Mouse (Mus musculus) MEL (cell line): ENCODE measurements around the gene Rabl6. TPM values are rescaled to one million over a fixed set of nuclear protein-coding genes. Genes with fewer than 3 reads are reported as not detected.
"Not testable (repeated sequence)": the region's sequence is repeated elsewhere in the genome, so short reads cannot be mapped to it uniquely, and the experiment has no call there.

Experiments
- DNase-seq: peaks from one replicate; pipeline ENCODE4 v3.0.0; 2011; ENCODE audit warnings: low read depth, low spot score
- H3K27ac ChIP-seq: 2 replicates; pipeline ENCODE4 v1.5.1; 2012; ENCODE audit warnings: low read depth, mild to moderate bottlenecking, control low read depth, low read length, moderate library complexity; ENCODE audit not compliant: control insufficient read depth
- H3K27me3 ChIP-seq, 2 experiments: fragments of 150-350 bp in 1 of 2; sonication (generic) in 1 of 2; 2 replicates each; pipeline ENCODE4 v1.6.1; 2012; ENCODE audit warnings: low read length in 2 of 2, mild to moderate bottlenecking in 2 of 2, improper control_type of control experiment in 1 of 2, moderate library complexity in 1 of 2; ENCODE audit not compliant: insufficient read depth in 2 of 2, control insufficient read depth in 1 of 2
- H3K36me3 ChIP-seq, 2 experiments: 2 replicates each; pipeline ENCODE4 v1.6.1; 2012 to 2014; ENCODE audit warnings: low read length in 2 of 2, improper control_type of control experiment in 1 of 2, inconsistent platforms in 1 of 2, mild to moderate bottlenecking in 1 of 2; ENCODE audit not compliant: insufficient read depth in 2 of 2, control insufficient read depth in 1 of 2
- H3K4me1 ChIP-seq, 2 experiments: fragments of 150-350 bp in 1 of 2; sonication (generic) in 1 of 2; 2 replicates each; pipeline ENCODE4 v1.6.1; 2012; ENCODE audit warnings: low read length in 2 of 2, improper control_type of control experiment in 1 of 2, mild to moderate bottlenecking in 1 of 2; ENCODE audit not compliant: insufficient read depth in 2 of 2, control insufficient read depth in 1 of 2
- H3K4me3 ChIP-seq, 2 experiments: fragments of 150-350 bp in 1 of 2; sonication (generic) in 1 of 2; 2 replicates each; pipeline ENCODE4 v1.5.1; 2012; ENCODE audit warnings: low read depth in 2 of 2, low read length in 2 of 2, mild to moderate bottlenecking in 2 of 2, moderate library complexity in 2 of 2, control low read depth in 1 of 2, improper control_type of control experiment in 1 of 2; ENCODE audit not compliant: control insufficient read depth in 1 of 2, insufficient read depth in 1 of 2
- H3K79me2 ChIP-seq: 2 replicates; pipeline ENCODE4 v1.6.1; 2012; ENCODE audit warnings: mild to moderate bottlenecking, low read length, moderate library complexity; ENCODE audit not compliant: control insufficient read depth, poor library complexity, insufficient read depth
- H3K9ac ChIP-seq: 2 replicates; pipeline ENCODE4 v1.6.1; 2012; ENCODE audit warnings: low read depth, mild to moderate bottlenecking, control low read depth, low read length, moderate library complexity; ENCODE audit not compliant: control insufficient read depth, poor library complexity, severe bottlenecking
- H3K9me3 ChIP-seq: fragments of 150-350 bp; sonication (generic); replicated peaks from 2 replicates; pipeline ENCODE4 v1.6.1; 2012; ENCODE audit warnings: mild to moderate bottlenecking, low read length, improper control_type of control experiment, moderate library complexity; ENCODE audit not compliant: insufficient read depth
- BHLHE40 ChIP-seq: IDR thresholded peaks from 2 replicates; pipeline ENCODE4 v1.6.1; 2012; ENCODE audit warnings: low read depth, mild to moderate bottlenecking, inconsistent platforms, low read length, improper control_type of control experiment, borderline replicate concordance
- CHD1 ChIP-seq: IDR thresholded peaks from 2 replicates; pipeline ENCODE4 v1.6.1; 2012; ENCODE audit warnings: low read depth, mild to moderate bottlenecking, inconsistent platforms, low read length, improper control_type of control experiment
- CHD2 ChIP-seq: IDR thresholded peaks from 2 replicates; pipeline ENCODE4 v1.6.1; 2011; ENCODE audit warnings: low read length, improper control_type of control experiment
- CTCF ChIP-seq, 3 experiments: IDR thresholded peaks in 2 of 3; conservative IDR thresholded peaks in 1 of 3; 2 replicates each; pipeline ENCODE4 v1.5.1; 2011 to 2012; ENCODE audit warnings: low read length in 3 of 3, low read depth in 2 of 3, mild to moderate bottlenecking in 2 of 3, improper control_type of control experiment in 1 of 3, inconsistent platforms in 1 of 3, mixed read lengths in 1 of 3, moderate library complexity in 1 of 3; ENCODE audit not compliant: control insufficient read depth in 1 of 3, insufficient read depth in 1 of 3, poor library complexity in 1 of 3, severe bottlenecking in 1 of 3
- E2F4 ChIP-seq: IDR thresholded peaks from 2 replicates; pipeline ENCODE4 v1.6.1; 2011; ENCODE audit warnings: low read depth, low read length, improper control_type of control experiment, borderline replicate concordance
- ELF1 ChIP-seq: IDR thresholded peaks from 2 replicates; pipeline ENCODE4 v1.6.1; 2014; ENCODE audit warnings: low read depth, mild to moderate bottlenecking, inconsistent platforms, low read length, improper control_type of control experiment, moderate library complexity
- EP300 ChIP-seq, 2 experiments: IDR thresholded peaks; 2 replicates each; pipeline ENCODE4 v1.6.1; 2011; ENCODE audit warnings: improper control_type of control experiment in 2 of 2, low read length in 2 of 2, low read depth in 1 of 2, mild to moderate bottlenecking in 1 of 2
- GABPA ChIP-seq: IDR thresholded peaks from 2 replicates; pipeline ENCODE4 v1.6.1; 2012; ENCODE audit warnings: low read depth, mild to moderate bottlenecking, inconsistent platforms, low read length, improper control_type of control experiment, moderate library complexity
- GATA1 ChIP-seq: IDR thresholded peaks from 2 replicates; pipeline ENCODE4 v1.6.1; 2011; ENCODE audit warnings: low read depth, low read length, improper control_type of control experiment
- HCFC1 ChIP-seq: IDR thresholded peaks from 2 replicates; pipeline ENCODE4 v1.6.1; 2012; ENCODE audit warnings: low read depth, mild to moderate bottlenecking, inconsistent platforms, low read length, improper control_type of control experiment, moderate library complexity
- JUND ChIP-seq: IDR thresholded peaks from 2 replicates; pipeline ENCODE4 v1.6.1; 2011; ENCODE audit warnings: low read depth, mild to moderate bottlenecking, improper control_type of control experiment, low read length
- MAFK ChIP-seq: IDR thresholded peaks from 2 replicates; pipeline ENCODE4 v1.6.1; 2011; ENCODE audit warnings: low read depth, mild to moderate bottlenecking, low read length, improper control_type of control experiment, borderline replicate concordance
- MAX ChIP-seq: IDR thresholded peaks from 2 replicates; pipeline ENCODE4 v1.6.1; 2011; ENCODE audit warnings: low read length, improper control_type of control experiment
- MAZ ChIP-seq: IDR thresholded peaks from 2 replicates; pipeline ENCODE4 v1.6.1; 2012; ENCODE audit warnings: low read depth, mild to moderate bottlenecking, inconsistent platforms, low read length, improper control_type of control experiment
- MXI1 ChIP-seq: IDR thresholded peaks from 2 replicates; pipeline ENCODE4 v1.6.1; 2011; ENCODE audit warnings: mild to moderate bottlenecking, low read depth, low read length, improper control_type of control experiment
- MYB ChIP-seq: IDR thresholded peaks from 2 replicates; pipeline ENCODE4 v1.6.1; 2011; ENCODE audit warnings: mild to moderate bottlenecking, low read depth, low read length, improper control_type of control experiment
- NRF1 ChIP-seq: IDR thresholded peaks from 2 replicates; pipeline ENCODE4 v1.6.1; 2014; ENCODE audit warnings: low read depth, mild to moderate bottlenecking, inconsistent platforms, low read length, improper control_type of control experiment, moderate library complexity; ENCODE audit not compliant: poor library complexity, insufficient read depth, severe bottlenecking
- POLR2AphosphoS2 ChIP-seq: IDR thresholded peaks from 2 replicates; pipeline ENCODE4 v1.6.1; 2011; ENCODE audit warnings: low read length, improper control_type of control experiment
- POLR2AphosphoS5 ChIP-seq: IDR thresholded peaks from 2 replicates; pipeline ENCODE4 v1.6.1; 2012; ENCODE audit warnings: low read depth, borderline replicate concordance, mild to moderate bottlenecking, inconsistent platforms, low read length, moderate library complexity, mixed read lengths
- RAD21 ChIP-seq: IDR thresholded peaks from 2 replicates; pipeline ENCODE4 v1.6.1; 2011; ENCODE audit warnings: mild to moderate bottlenecking, low read depth, low read length, improper control_type of control experiment
- RCOR1 ChIP-seq: IDR thresholded peaks from 2 replicates; pipeline ENCODE4 v1.6.1; 2012; ENCODE audit warnings: low read depth, mild to moderate bottlenecking, inconsistent platforms, low read length, improper control_type of control experiment
- SIN3A ChIP-seq: IDR thresholded peaks from 2 replicates; pipeline ENCODE4 v1.6.1; 2012; ENCODE audit warnings: low read length, improper control_type of control experiment, inconsistent platforms
- TAL1 ChIP-seq: IDR thresholded peaks from 2 replicates; pipeline ENCODE4 v1.6.1; 2012; ENCODE audit warnings: mild to moderate bottlenecking, inconsistent platforms, low read length, moderate library complexity, mixed read lengths
- TBP ChIP-seq: IDR thresholded peaks from 2 replicates; pipeline ENCODE4 v1.8.0; 2011; ENCODE audit warnings: low read depth, low read length, improper control_type of control experiment
- USF1 ChIP-seq: IDR thresholded peaks from 2 replicates; pipeline ENCODE4 v1.6.1; 2014; ENCODE audit warnings: low read depth, mild to moderate bottlenecking, inconsistent platforms, low read length, improper control_type of control experiment, moderate library complexity
- USF2 ChIP-seq, 2 experiments: IDR thresholded peaks; 2 replicates each; pipeline ENCODE4 v1.6.1; 2011 to 2012; ENCODE audit warnings: improper control_type of control experiment in 2 of 2, low read length in 2 of 2, borderline replicate concordance in 1 of 2, inconsistent platforms in 1 of 2, low read depth in 1 of 2, mild to moderate bottlenecking in 1 of 2; ENCODE audit not compliant: insufficient read depth in 1 of 2
- ZC3H11A ChIP-seq: IDR thresholded peaks from 2 replicates; pipeline ENCODE4 v1.6.1; 2012; ENCODE audit warnings: low read depth, mild to moderate bottlenecking, inconsistent platforms, low read length, improper control_type of control experiment
- ZKSCAN1 ChIP-seq: IDR thresholded peaks from 2 replicates; pipeline ENCODE4 v1.6.1; 2012; ENCODE audit warnings: low read depth, mild to moderate bottlenecking, inconsistent platforms, low read length, improper control_type of control experiment, moderate library complexity
- ZMIZ1 ChIP-seq: IDR thresholded peaks from 2 replicates; pipeline ENCODE4 v1.6.1; 2012; ENCODE audit warnings: low read depth, mild to moderate bottlenecking, inconsistent platforms, low read length, improper control_type of control experiment, moderate library complexity
- ZNF384 ChIP-seq: IDR thresholded peaks from 2 replicates; pipeline ENCODE4 v1.6.1; 2012; ENCODE audit warnings: low read depth, mild to moderate bottlenecking, inconsistent platforms, low read length, improper control_type of control experiment
- polyA plus RNA-seq, 2 experiments: library from polyadenylated mRNA; stranded (reverse) in 1 of 2; unstranded in 1 of 2; fragments of >175 nt in 1 of 2; fragments of >200 nt in 1 of 2; gene quantifications; 2 replicates each; pipeline versions ENCODE4 v1.2.1 to v1.2.4; 2012; ENCODE audit warnings: low replicate concordance in 2 of 2, low read depth in 1 of 2; ENCODE audit not compliant: insufficient read length in 2 of 2, insufficient read depth in 1 of 2, missing spikeins in 1 of 2
- total RNA-seq: library from RNA; depleted of rRNA; stranded (reverse); fragments of 300-350 nt; gene quantifications from 2 replicates; pipeline ENCODE4 v1.2.3, GENCODE M21; 2012

Rabl6 gene
- total and polyA plus RNA-seq, 3 experiments: 76.9 to 104 (median 84.7) TPM

DNA sequence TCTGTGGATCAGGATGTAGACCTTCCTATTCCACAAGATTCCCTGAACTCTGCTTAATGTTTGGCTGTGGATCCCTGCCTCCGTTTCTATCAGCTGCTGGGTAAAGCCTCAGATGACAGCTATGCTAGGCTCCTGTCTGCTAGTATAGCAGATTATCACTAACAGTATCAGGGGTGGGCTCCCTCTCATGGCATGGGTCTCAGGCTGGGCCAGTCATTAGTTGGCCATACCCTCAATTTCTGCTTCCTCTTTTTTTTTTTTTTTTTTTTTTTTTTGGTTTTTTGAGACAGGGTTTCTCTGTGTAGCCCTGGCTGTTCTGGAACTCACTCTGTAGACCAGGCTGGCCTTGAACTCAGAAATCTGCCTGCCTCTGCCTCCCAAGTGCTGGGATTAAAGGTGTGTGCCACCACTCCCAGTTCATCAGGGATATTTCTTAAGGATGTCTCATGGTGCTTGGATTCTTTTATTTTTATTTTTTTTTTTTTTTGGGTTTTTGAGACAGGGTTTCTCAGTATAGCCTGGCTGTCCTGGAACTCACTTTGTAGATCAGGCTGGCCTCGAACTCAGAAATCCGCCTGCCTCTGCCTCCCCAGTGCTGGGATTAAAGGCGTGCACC lies 55.0 kb downstream of the Rabl6 start:
- not testable (repeated sequence) for H3K4me3 ChIP-seq, H3K27ac ChIP-seq, H3K4me1 ChIP-seq, H3K9me3 ChIP-seq
- DNase-seq: peak; percentile 73
- peaks cover 11% of the 10 kb centered on the region for H3K79me2 ChIP-seq
- TF ChIP-seq ZNF384 (peak; percentile 92), SIN3A (0 out of 2 replicates have a peak, but pooled peaks have one; percentile 24)
- TF ChIP-seq, all 39 proteins: peak for 2; not testable (repeated sequence) for 37
- not testable (repeated sequence) for H3K9ac ChIP-seq, H3K36me3 ChIP-seq, H3K27me3 ChIP-seq

DNA sequence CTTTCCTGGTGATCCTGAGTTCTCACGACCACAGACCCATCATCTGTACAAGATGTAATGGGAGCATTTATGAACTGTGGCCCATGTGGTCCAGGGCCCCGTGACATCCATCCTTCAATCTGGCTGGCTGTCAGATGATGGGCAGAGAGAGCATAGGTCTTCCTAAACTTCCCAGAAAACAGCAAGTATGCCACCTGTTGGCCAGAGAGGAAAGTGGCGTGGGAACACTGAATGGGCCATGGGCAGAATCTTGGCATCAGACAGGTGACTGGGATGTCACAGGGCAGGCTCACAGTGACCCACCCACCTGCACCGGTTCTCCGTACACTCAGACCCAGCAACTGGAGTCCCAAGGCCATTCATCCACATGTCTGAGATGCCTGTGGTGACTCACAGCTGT lies 57.1 kb downstream of the Rabl6 start:
- Histone ChIP-seq H3K79me2 (peaks cover 5% of the 10 kb centered on the region), H3K4me1 (peaks cover 3 to 6% of the 10 kb centered on the region in 2 experiments), H3K9me3 (no peaks in the 10 kb centered on the region), H3K36me3 (peaks cover 0 to 6% of the 10 kb centered on the region in 2 experiments; a peak in 2 of 4 replicates), H3K4me3 (no peak overlapping the region), H3K27ac (no peak overlapping the region), H3K9ac (no peak overlapping the region), H3K27me3 (no peaks in the 10 kb centered on the region)
- DNase-seq: peak; percentile 54
- 0 out of 2 replicates have a peak, but pooled peaks have one; percentile 33 for TF ChIP-seq ZNF384
- TF ChIP-seq ZC3H11A: peak; percentile 41; the same call in 1 of the 2 replicates
- TF ChIP-seq TAL1: no peak
- no peak for TF ChIP-seq POLR2AphosphoS5
- no peak for TF ChIP-seq GATA1
- 0 out of 2 replicates have a peak, but pooled peaks have one; percentile 19 for TF ChIP-seq HCFC1
- no peak for TF ChIP-seq CHD2
- no peak for TF ChIP-seq MXI1
- TF ChIP-seq CTCF (IDR thresholded peaks at IDR 0.05 in 2 of 3, conservative IDR thresholded peaks at IDR 0.05 in 1 of 3; ENCODE audit: control insufficient read depth in 1 of 3, insufficient read depth in 1 of 3, low read depth in 2 of 3, low read length in 3 of 3, poor library complexity in 1 of 3, severe bottlenecking in 1 of 3): peak; percentile 58 to 73 (median 72)
- TF ChIP-seq JUND: no peak
- TF ChIP-seq NRF1: no peak
- no peak for TF ChIP-seq TBP
- no peak for TF ChIP-seq USF2 (IDR thresholded peaks at IDR 0.05; ENCODE audit: borderline replicate concordance in 1 of 2, insufficient read depth in 1 of 2, low read depth in 1 of 2, low read length in 2 of 2)
- TF ChIP-seq MAFK: no peak
- TF ChIP-seq SIN3A: peak; percentile 17; the same call in 1 of the 2 replicates
- no peak for TF ChIP-seq ZMIZ1
- no peak for TF ChIP-seq MYB
- no peak for TF ChIP-seq MAX
- TF ChIP-seq CHD1: no peak
- peak; percentile 36; the same call in 1 of the 2 replicates for TF ChIP-seq RCOR1
- no peak for TF ChIP-seq POLR2AphosphoS2
- no peak for TF ChIP-seq ZKSCAN1
- no peak for TF ChIP-seq E2F4
- TF ChIP-seq GABPA: no peak
- no peak for TF ChIP-seq EP300 (IDR thresholded peaks at IDR 0.05; ENCODE audit: low read depth in 1 of 2, low read length in 2 of 2)
- TF ChIP-seq MAZ: no peak
- TF ChIP-seq RAD21: peak; percentile 50
- TF ChIP-seq USF1: no peak
- TF ChIP-seq BHLHE40: peak; percentile 16; the same call in 1 of the 2 replicates
- no peak for TF ChIP-seq ELF1
